Mouse (Mus musculus) myocyte (in vitro differentiated cells): ENCODE data around the gene Wwc1.

Experiments
- MAX ChIP-seq: IDR thresholded peaks from one replicate; pipeline ENCODE4 v1.6.1; 2011; ENCODE audit warnings: low read depth, mild to moderate bottlenecking, control low read depth
- POLR2A ChIP-seq: IDR thresholded peaks from one replicate; pipeline ENCODE4 v1.6.1; 2011; ENCODE audit warnings: low read depth, mild to moderate bottlenecking, control low read depth, moderate library complexity; ENCODE audit not compliant: insufficient read length
- TCF12 ChIP-seq: IDR thresholded peaks from one replicate; pipeline ENCODE4 v1.6.1; 2011; ENCODE audit warnings: mild to moderate bottlenecking, control low read depth; ENCODE audit not compliant: poor library complexity, insufficient read depth, severe bottlenecking

DNA sequence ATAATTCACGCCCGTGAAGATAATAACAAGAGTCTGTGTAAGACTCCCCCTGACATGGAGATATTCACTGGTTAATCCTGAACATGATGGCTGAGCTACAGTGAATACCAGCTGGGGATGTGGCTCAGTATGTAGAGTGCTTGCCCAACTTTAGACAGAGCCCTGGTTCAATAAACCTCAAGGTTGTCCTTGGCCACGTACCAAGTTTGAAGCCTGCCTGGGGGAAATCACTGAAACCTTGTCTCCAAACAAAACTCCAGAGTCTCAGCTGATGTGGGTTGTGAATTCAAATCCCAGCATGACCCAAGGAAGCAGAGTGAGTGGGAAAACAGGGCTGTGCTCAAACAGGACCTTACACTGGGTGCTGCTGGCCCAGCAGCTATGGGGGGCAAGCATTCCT, 30.3 kb downstream of the Wwc1 start:
- no peak for TF ChIP-seq TCF12
- TF ChIP-seq POLR2A: no peak
- no peak for TF ChIP-seq MAX
